Mouse (Mus musculus) heart, embryonic 14.5 days (tissue): ENCODE data around the gene Morn1. TPM values are rescaled to one million over a fixed set of nuclear protein-coding genes. Genes with fewer than 3 reads are reported as not detected.

Source experiments
- ATAC-seq: fragments of 200-750 bp; cut with Nextera tagmentation; 2 replicates; pipeline ENCODE4 v1.8.0; 2017; ENCODE audit warnings: low read depth, moderate TSS enrichment; ENCODE audit not compliant: insufficient number of reproducible peaks, insufficient read depth, low FRiP score
- H3K27ac ChIP-seq, 2 experiments: fragments of 200-500 bp in 1 of 2; fragments of 300-500 bp in 1 of 2; sonication (generic) in 1 of 2; replicated peaks in 1 of 2; 2 replicates each; pipeline ENCODE4 v1.5.1; 2012 to 2014; ENCODE audit warnings: low read depth in 2 of 2, low read length in 2 of 2, control low read depth in 1 of 2, mild to moderate bottlenecking in 1 of 2, mixed read lengths in 1 of 2; ENCODE audit not compliant: control insufficient read depth in 1 of 2, insufficient read depth in 1 of 2
- H3K27me3 ChIP-seq: fragments of 300-500 bp; sonication (generic); 2 replicates; pipeline ENCODE4 v1.6.1; 2014; ENCODE audit warnings: mild to moderate bottlenecking, low read length, control low read depth; ENCODE audit not compliant: control insufficient read depth, insufficient read depth
- H3K36me3 ChIP-seq: fragments of 300-500 bp; sonication (generic); 2 replicates; pipeline ENCODE4 v1.6.1; 2014; ENCODE audit warnings: mild to moderate bottlenecking, control low read depth, low read length, mixed read lengths; ENCODE audit not compliant: control insufficient read depth, insufficient read depth
- H3K4me1 ChIP-seq, 2 experiments: fragments of 200-500 bp in 1 of 2; fragments of 300-500 bp in 1 of 2; sonication (generic) in 1 of 2; 2 replicates each; pipeline ENCODE4 v1.6.1; 2012 to 2014; ENCODE audit warnings: low read length in 2 of 2, control low read depth in 1 of 2, mixed read lengths in 1 of 2; ENCODE audit not compliant: control insufficient read depth in 2 of 2, insufficient read depth in 2 of 2
- H3K4me2 ChIP-seq: fragments of 300-500 bp; sonication (generic); 2 replicates; pipeline ENCODE4 v1.6.1; 2014; ENCODE audit warnings: mild to moderate bottlenecking, low read length
- H3K4me3 ChIP-seq, 2 experiments: fragments of 200-500 bp in 1 of 2; fragments of 300-500 bp in 1 of 2; sonication (generic) in 1 of 2; 2 replicates each; pipeline ENCODE4 v1.5.1; 2012 to 2014; ENCODE audit warnings: low read length in 2 of 2, mild to moderate bottlenecking in 2 of 2, control low read depth in 1 of 2, low read depth in 1 of 2, moderate library complexity in 1 of 2; ENCODE audit not compliant: control insufficient read depth in 1 of 2, insufficient read depth in 1 of 2
- H3K9ac ChIP-seq: fragments of 300-500 bp; sonication (generic); 2 replicates; pipeline ENCODE4 v1.6.1; 2014; ENCODE audit warnings: mild to moderate bottlenecking, low read length
- H3K9me3 ChIP-seq: fragments of 300-500 bp; sonication (generic); 2 replicates; pipeline ENCODE4 v1.6.1; 2016; ENCODE audit warnings: low read length, control low read depth; ENCODE audit not compliant: control insufficient read depth
- WGBS: fragments of 180-500 bp; shearing (Covaris S2); extraction: QIAGEN DNeasy Blood & Tissue Kit; methylation state at CpG from one replicate; pipeline ENCODE4 v1.1.7; 2014; 5-methylcytosine and 5-hydroxymethylcytosine counted together
- polyA plus RNA-seq: library from polyadenylated mRNA; unstranded; fragments of >200 nt; fragmentation: Nextera tagmentation; extraction: Ambion mirVana; gene quantifications from 2 replicates; pipeline ENCODE4 v1.2.1, GENCODE M21; 2014

Gene Morn1
- polyA plus RNA-seq, 1 experiment from 2014 or later: 2.5 TPM

DNA sequence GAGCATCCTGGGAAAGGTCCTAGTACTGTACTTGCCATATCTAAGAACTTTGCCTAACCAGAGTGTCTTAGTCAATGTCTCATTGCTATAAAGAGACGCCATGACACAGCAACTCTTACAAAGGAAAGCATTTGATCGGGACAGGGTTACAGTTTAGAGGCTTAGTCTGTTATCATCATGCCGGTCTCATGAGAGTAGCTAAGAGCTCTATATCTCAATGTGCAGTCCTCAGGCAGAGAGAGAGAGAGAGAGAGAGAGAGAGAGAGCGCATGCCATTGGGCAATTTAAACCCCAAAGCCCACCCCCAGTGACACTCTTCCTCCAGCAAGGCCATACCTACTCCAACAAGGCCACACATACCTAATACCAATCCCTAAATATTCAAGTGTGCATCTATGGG is 21.5 kb downstream of the Morn1 start:
- 68% methylated on average over 4 of the region's 4 CpGs for WGBS
- no peak for ATAC-seq
- Histone ChIP-seq H3K27ac (no peak overlapping the region), H3K27me3 (no peaks in the 10 kb centered on the region), H3K9ac (no peak overlapping the region), H3K9me3 (no peaks in the 10 kb centered on the region), H3K4me3 (no peak overlapping the region), H3K4me1 (no peaks in the 10 kb centered on the region; a peak in 1 of 4 replicates), H3K36me3 (no peaks in the 10 kb centered on the region), H3K4me2 (no peak overlapping the region)

DNA sequence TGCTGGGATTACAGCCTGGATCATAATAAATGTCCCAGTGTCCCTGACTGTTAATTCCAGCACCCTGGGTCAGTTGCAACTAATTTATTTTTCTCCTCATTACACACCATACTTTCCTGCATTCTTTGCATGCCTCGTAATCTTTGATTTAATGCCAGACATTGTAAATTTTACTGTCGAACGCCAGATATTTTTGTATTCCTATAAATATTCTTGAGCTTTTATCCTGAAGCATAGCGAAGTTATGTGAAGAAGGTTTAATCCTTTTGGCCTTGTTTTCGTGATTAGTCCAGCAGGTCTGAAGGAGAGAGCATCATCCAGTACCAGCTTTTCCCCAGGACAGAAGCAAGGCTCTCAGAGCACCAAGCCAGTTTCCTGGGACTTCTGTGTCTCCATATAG is 23.1 kb downstream of the Morn1 start:
- Histone ChIP-seq H3K9ac (no peak overlapping the region), H3K27me3 (no peaks in the 10 kb centered on the region), H3K4me3 (no peak overlapping the region), H3K27ac (no peak overlapping the region), H3K36me3 (no peaks in the 10 kb centered on the region), H3K4me1 (peaks cover 8% of the 10 kb centered on the region in 2 experiments), H3K4me2 (no peak overlapping the region), H3K9me3 (no peaks in the 10 kb centered on the region)
- no peak for ATAC-seq
- WGBS: 69% methylated on average over 5 of the region's 5 CpGs

DNA sequence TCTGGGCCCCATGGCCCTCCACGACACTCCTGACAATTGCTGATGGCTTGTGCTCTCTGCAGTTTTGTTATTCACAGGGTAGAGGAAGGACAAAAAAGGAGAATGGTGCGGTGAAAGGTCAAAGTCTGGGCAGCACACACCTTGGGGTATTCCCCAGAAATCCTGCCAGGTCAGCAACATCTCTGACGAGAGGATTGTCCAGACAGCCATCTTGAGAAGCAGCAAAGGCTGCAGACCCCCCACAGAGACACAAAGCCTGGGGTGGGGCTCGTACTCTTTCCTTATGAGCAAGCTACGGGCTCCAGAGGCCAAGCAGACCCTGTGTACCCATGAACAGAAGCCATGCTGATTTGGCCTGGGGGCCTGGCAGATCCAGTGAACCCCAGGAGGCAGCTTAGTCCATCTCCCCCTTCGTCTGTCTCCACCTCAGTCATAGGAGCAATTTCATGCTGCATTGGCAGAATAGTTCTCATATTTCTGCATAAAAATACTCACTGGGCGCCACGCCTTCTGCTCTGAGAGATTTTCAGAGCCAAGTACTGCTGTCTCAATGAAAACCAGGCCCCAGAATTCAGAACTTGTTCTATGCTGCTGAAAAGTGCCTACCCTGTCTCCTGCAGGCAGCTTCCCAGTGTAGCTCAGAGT is 27.5 kb downstream of the Morn1 start:
- Histone ChIP-seq H3K9me3 (no peaks in the 10 kb centered on the region), H3K36me3 (no peaks in the 10 kb centered on the region), H3K4me1 (peaks cover 8% of the 10 kb centered on the region in 2 experiments), H3K9ac (no peak overlapping the region), H3K4me2 (no peak overlapping the region), H3K27ac (no peak overlapping the region), H3K27me3 (no peaks in the 10 kb centered on the region), H3K4me3 (no peak overlapping the region)
- ATAC-seq: no peak
- WGBS: 57% methylated on average over 8 of the region's 8 CpGs

DNA sequence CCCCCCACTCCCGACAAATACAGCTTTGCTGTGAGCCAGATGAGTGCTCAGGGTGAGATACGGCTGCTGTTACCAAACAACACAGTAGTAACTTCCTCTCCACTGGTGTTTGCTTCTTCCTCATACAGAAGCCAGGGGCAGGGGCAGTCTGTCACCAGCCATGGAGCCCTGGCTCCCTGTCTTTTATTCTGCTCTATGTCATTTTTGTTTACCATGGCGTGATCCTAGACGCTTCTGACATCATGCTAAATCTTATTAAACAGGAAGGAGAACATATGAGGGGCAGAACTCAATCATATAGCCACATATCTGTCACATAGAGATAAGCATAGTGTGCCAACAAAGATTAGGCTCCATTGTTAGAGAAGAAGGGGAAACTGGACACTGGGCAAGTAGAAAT is 30.2 kb downstream of the Morn1 start:
- WGBS: 74% methylated on average over 4 of the region's 4 CpGs
- H3K27ac ChIP-seq: no peak overlapping the region
- H3K9ac ChIP-seq: no peak overlapping the region
- no peak for ATAC-seq
- H3K4me2 ChIP-seq: no peak overlapping the region
- no peak overlapping the region for H3K4me3 ChIP-seq
- H3K4me1 ChIP-seq: peaks cover 17 to 20% of the 10 kb centered on the region in 2 experiments
- no peaks in the 10 kb centered on the region for H3K36me3 ChIP-seq
- H3K9me3 ChIP-seq: no peaks in the 10 kb centered on the region
- H3K27me3 ChIP-seq: no peaks in the 10 kb centered on the region

DNA sequence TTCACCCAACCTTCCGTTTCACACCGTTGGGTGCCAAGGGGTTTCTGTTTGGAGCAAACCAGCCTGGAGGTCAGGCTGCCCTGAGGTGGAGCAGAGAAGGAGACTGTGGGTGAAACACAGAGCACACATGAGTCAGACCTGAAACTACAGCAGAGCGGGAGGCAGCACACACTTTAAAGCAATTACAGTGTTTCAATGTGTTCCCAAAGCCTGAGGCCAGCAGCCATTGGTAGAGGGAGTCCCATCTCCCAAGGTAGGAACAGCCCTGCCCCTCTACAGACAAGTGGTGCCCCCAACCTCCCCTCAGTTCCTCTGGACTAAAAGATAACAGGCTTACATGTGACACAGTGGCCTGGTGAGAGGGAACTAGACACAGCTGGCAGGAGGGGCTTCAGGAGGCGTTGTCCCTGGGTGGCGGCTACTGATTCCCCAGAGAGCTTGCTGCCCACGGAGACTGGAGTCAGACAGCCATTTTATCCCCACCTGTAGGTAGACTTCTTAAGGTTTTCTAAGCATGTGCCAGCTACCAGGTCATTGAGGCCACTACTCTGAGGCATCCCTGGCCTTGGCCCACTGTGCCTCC is 31.1 kb downstream of the Morn1 start:
- no peak overlapping the region for H3K9ac ChIP-seq
- H3K9me3 ChIP-seq: no peaks in the 10 kb centered on the region
- H3K27me3 ChIP-seq: no peaks in the 10 kb centered on the region
- 73% methylated on average over 6 of the region's 6 CpGs for WGBS
- H3K4me1 ChIP-seq: peaks cover 24 to 27% of the 10 kb centered on the region in 2 experiments
- ATAC-seq: no peak
- H3K27ac ChIP-seq: no peak overlapping the region
- H3K4me3 ChIP-seq: no peak overlapping the region
- H3K36me3 ChIP-seq: no peaks in the 10 kb centered on the region
- no peak overlapping the region for H3K4me2 ChIP-seq

DNA sequence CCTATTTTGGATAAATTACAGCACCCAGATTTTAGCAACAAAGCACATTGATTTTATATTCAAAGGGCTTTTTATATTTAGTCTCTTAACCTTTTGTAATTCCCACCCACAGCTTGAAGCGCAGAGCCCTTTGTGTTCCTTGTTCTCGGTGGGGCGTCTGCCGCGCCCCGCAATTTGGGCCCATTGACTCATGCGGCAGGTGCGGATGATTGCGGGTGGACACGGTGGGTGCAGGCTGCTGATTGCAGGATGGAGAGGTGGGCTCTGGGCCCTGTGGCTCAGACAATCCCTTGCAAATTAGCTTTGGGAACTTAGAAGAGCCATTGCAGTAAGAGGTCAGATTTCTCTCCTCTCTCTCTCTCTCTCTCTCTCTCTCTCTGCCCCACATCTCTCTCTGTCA is 31.9 kb downstream of the Morn1 start:
- Histone ChIP-seq H3K36me3 (no peaks in the 10 kb centered on the region), H3K9me3 (no peaks in the 10 kb centered on the region), H3K4me2 (no peak overlapping the region), H3K27ac (no peak overlapping the region), H3K4me3 (no peak overlapping the region), H3K9ac (no peak overlapping the region), H3K27me3 (no peaks in the 10 kb centered on the region), H3K4me1 (peaks cover 30 to 35% of the 10 kb centered on the region in 2 experiments)
- WGBS: 96% methylated on average over 10 of the region's 10 CpGs
- ATAC-seq: no peak

DNA sequence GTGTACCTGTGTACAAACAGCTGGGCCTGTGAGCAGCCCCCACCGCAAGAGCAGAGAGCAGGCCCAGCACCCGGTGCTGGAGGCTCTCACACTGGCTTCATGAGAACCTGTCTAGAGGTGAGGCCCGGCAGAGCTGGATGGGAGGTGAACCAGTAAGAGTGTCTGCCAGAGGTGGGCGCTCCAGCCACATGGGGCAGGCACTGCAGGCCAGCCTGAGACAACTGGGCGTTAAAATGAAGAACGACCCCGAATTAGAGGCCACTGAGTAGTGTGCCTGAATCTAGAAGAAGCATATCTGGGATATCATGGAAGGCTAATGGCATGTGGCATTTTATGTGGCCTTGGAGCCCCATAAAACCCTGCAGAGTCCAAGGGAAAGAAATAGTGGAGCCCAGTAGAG is 33.7 kb downstream of the Morn1 start:
- no peak for ATAC-seq
- WGBS: 83% methylated on average over 7 of the region's 7 CpGs

DNA sequence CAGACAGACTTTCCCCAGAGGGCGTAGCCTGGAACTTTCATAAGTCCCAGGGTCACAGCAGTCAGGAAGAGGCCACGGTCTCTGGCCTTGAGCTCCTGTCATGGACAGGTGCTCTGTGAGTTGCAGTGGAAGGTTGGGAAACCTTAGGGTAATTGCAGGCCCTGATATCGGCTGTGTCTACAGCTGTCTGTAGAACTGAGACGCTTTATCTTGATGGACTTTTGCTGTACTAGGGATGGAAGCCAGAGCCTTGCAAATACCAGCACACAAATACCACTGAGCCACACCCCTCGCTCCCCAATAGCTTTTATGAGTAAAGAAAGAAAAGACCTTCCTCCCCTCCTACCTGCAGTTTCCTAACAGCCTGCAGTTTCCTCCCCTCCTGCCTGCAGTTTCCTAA is 34.2 kb downstream of the Morn1 start:
- Histone ChIP-seq H3K9ac (no peak overlapping the region), H3K27me3 (no peaks in the 10 kb centered on the region), H3K27ac (no peak overlapping the region), H3K9me3 (no peaks in the 10 kb centered on the region), H3K4me3 (no peak overlapping the region), H3K36me3 (no peaks in the 10 kb centered on the region), H3K4me1 (peaks cover 37 to 43% of the 10 kb centered on the region in 2 experiments), H3K4me2 (no peak overlapping the region)
- 53% methylated on average over 5 of the region's 5 CpGs for WGBS
- no peak for ATAC-seq

More for the DNA sequence above, 33.7 kb downstream of the Morn1 start:
- H3K36me3 ChIP-seq: no peaks in the 10 kb centered on the region
- no peak overlapping the region for H3K9ac ChIP-seq
- no peaks in the 10 kb centered on the region for H3K9me3 ChIP-seq
- peaks cover 33 to 39% of the 10 kb centered on the region in 2 experiments for H3K4me1 ChIP-seq
- H3K4me3 ChIP-seq: no peak overlapping the region
- H3K27me3 ChIP-seq: no peaks in the 10 kb centered on the region
- no peak overlapping the region for H3K4me2 ChIP-seq
- H3K27ac ChIP-seq: no peak overlapping the region
